Comparison of ENCODE assay signal across 8 mouse cellular contexts in genomic region chr17:32658712-32659111, GRCm38 (mm10). TPM values are rescaled to one million over a fixed set of nuclear protein-coding genes. Genes with fewer than 3 reads are reported as not detected.
DNase-seq lines count a peak whose midpoint lies in the region.

TSS of gene Cyp4f40 (plus strand) at chr17:32658900.

- DNase-seq in frontal cortex, postnatal 10 days (ENCODE audit: low spot score in 2 of 2): peak; percentile 10 to 15
- DNase-seq in frontal cortex, postnatal 25 days (ENCODE audit: low spot score in 2 of 2): no peak
- peak; percentile 65 for DNase-seq in urinary bladder, postnatal 14 days (ENCODE audit: low spot score)
- DNase-seq in urinary bladder, postnatal 10 days (ENCODE audit: low spot score): no peak
- peak; percentile 38 to 60 for DNase-seq in kidney, postnatal 4 days
- DNase-seq in B cell, adult 2 months: no peak
- DNase-seq in T-cell, adult 2 months (ENCODE audit: low spot score): no peak
- no peak for DNase-seq in gastrocnemius, postnatal 36 days

- intact Hi-C loops in gastrocnemius, postnatal 36 days (cut with DNase I): no loop called here

RNA-seq across cellular contexts. Expression of gene Cyp4f40, which starts in this region (rescaled TPM):
- not detected for total RNA-seq in gastrocnemius, postnatal 36 days (2021)

Comparison
In these comparisons a context has a peak if more than half of its experiments do, and no peak if none do; other contexts are left out.
1. DNase-seq: peak in frontal cortex, postnatal 10 days (2 of 2), urinary bladder, postnatal 14 days (single experiment) and kidney, postnatal 4 days (2 of 2); none in frontal cortex, postnatal 25 days (0 of 2), urinary bladder, postnatal 10 days (single experiment), B cell, adult 2 months (0 of 2), T-cell, adult 2 months (single experiment) and gastrocnemius, postnatal 36 days (0 of 2).